Mouse (Mus musculus) liver, adult 2 months (tissue): Measurements from ENCODE around the gene Zfand2a.

Experiments
- CTCF ChIP-seq: fragments of 200-500 bp; IDR thresholded peaks from 2 replicates; pipeline ENCODE4 v1.5.1; 2011; ENCODE audit warnings: low read depth, low read length, control low read depth
- POLR2A ChIP-seq: fragments of 200-500 bp; IDR thresholded peaks from 2 replicates; pipeline ENCODE4 v1.6.1; 2011; ENCODE audit warnings: low read length, control low read depth; ENCODE audit not compliant: insufficient read depth; ENCODE audit errors: extremely low read depth

DNA sequence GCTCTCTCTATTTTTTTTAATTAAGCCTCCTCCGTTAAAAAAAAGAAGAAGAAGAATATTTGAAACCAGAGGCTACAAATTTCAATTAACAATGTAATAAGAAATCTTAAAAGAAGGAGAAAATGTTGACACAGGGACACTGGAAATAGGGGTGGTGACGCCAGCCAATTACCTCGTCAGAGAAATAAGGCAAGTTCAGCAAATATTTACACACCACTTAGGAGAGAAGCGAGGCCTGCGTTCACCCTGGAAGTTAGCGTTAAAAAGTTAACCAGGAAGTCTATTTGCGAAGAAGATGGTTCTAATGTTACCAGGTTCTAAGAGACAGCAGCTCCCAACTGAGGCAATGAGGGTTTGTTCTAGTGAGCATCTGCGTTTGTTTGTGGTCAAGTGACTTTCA, 27.1 kb downstream of the Zfand2a start:
- no peak for TF ChIP-seq CTCF
- TF ChIP-seq POLR2A: no peak
